Mouse (Mus musculus): ENCODE results near the gene Sct. TPM values are rescaled to one million over a fixed set of nuclear protein-coding genes. Genes with fewer than 3 reads are reported as not detected.
A peak's percentile ranks its signal among the peaks of the same experiment; 100 is the strongest.

The Sct gene
- total and polyA plus RNA-seq, 3 experiments = 0.49 TPM; not detected in 2

DNA sequence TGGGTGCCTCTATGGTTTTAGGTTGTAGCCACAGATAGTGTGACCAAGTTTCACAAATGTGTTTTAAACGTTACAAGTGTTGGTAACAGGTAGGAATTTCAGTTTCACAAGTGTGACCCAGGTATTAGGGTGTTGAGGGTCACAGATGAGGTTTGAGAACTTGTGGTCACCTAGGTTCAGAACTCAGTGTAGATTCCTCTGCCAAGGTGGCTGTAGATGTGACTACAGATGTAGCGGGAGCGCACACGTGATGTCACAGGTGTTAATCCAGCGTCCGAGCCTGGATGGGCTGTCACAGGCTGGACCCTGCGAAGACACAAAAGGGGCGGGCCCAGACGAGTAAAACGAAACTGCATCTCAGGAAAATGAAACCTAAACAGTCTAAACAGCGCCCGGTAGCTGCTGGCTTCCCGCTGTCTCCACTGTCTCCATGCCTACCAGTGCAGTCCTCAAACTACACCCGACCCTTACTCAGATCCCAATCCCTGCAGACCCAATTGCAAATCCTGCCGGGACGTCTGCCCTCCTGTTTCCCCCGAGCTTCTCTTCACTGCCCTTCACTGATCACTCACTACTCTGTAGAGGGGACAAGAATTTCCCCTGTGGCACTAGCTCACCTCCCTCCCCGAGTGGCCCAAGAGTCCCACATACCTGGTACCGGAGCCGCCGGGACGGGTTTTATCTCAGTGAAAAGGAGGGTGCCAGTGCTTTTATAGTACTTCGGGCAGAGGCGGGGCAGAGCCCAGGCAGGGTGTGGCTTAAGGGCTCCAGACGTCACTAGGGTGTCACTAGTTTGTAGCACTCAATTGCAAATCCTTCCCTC, 13.0 kb downstream of the Sct start, which contains the start of gene Irf7 (continued):
- TF ChIP-seq MAX (IDR thresholded peaks at IDR 0.05; ENCODE audit: low read length) (peak; percentile 87; the same call in 1 of the 2 replicates), USF1 (IDR thresholded peaks at IDR 0.05; ENCODE audit: low read depth, low read length) (peak; percentile 64)

DNA sequence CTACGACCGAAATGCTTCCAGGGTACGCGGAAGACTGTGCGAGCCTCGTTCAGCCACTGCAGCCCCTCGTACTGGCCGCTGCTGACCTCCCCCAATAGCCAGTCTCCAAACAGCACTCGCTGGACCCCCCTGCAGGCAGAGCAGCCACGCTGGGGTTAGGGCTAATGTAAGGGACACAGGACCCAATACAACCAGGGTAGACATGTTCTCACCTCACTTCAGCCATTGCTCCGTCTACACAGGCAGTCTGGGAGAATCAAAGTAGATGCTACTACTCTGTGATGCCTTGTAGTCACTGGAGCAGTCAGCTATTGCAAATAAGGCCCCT, 13.6 kb downstream of the Sct start:
- peak overlapping the region; percentile 80 for H3K27ac ChIP-seq (ENCODE audit: insufficient read depth, low read depth)
- peak overlapping the region; percentile 63 to 83 (median 68) for H3K4me3 ChIP-seq (replicated peaks in 1 of 3; ENCODE audit: low read depth in 2 of 3, low read length in 2 of 3, poor library complexity in 1 of 3)
- H3K27me3 ChIP-seq (replicated peaks) = no peaks in the 10 kb centered on the region
- H3K9me3 ChIP-seq (replicated peaks; ENCODE audit: low read length) = no peaks in the 10 kb centered on the region
- DNase-seq (ENCODE audit: extremely low read depth) = no peak
- peak overlapping the region; percentile 58 for H3K4me2 ChIP-seq (ENCODE audit: insufficient read depth, low read depth, poor library complexity, severe bottlenecking)
- in situ Hi-C loops (cut with MboI; ENCODE audit: low pct_ligation_motif_present, low pct_unique_long_range_greater_than_20kb, low sequenced_read_pairs) = loop anchor here (10.0 kb wide), 1 partner anchor 99 kb away; no protein-coding TSS in a partner anchor
- peaks cover 42 to 56% of the 10 kb centered on the region in 2 experiments for H3K36me3 ChIP-seq (replicated peaks in 1 of 2; ENCODE audit: control insufficient read depth in 1 of 2, insufficient read depth in 1 of 2, low read length in 1 of 2)
- no peak for TF ChIP-seq ZC3H11A (IDR thresholded peaks at IDR 0.05; ENCODE audit: low read depth, low read length)
- no peak for TF ChIP-seq HCFC1 (IDR thresholded peaks at IDR 0.05; ENCODE audit: low read depth, low read length)
- TF ChIP-seq JUN (IDR thresholded peaks at IDR 0.05; ENCODE audit: insufficient read depth, low read depth, low read length) = no peak
- TF ChIP-seq CHD2 (IDR thresholded peaks at IDR 0.05; ENCODE audit: low read length) = peak; percentile 20; the same call in 1 of the 2 replicates
- 0 out of 2 replicates have a peak, but pooled peaks have one; percentile 6 for TF ChIP-seq MAZ (IDR thresholded peaks at IDR 0.05; ENCODE audit: low read depth, low read length)
- no peak for TF ChIP-seq ZNF384 (IDR thresholded peaks at IDR 0.05; ENCODE audit: low read depth, low read length)
- TF ChIP-seq MEF2A (IDR thresholded peaks at IDR 0.05; ENCODE audit: borderline replicate concordance, low read depth, low read length) = 0 out of 2 replicates have a peak, but pooled peaks have one; percentile 1
- TF ChIP-seq SIN3A (IDR thresholded peaks at IDR 0.05; ENCODE audit: low read length) = no peak; the same call in 1 of the 2 replicates
- no peak for TF ChIP-seq KAT2A (IDR thresholded peaks at IDR 0.05; ENCODE audit: insufficient replicate concordance, low read length)
- TF ChIP-seq BHLHE40 (IDR thresholded peaks at IDR 0.05; ENCODE audit: low read depth, low read length) = no peak
- no peak for TF ChIP-seq MYC (IDR thresholded peaks at IDR 0.05; ENCODE audit: low read depth, low read length)
- 0 out of 2 replicates have a peak, but pooled peaks have one; percentile 31 for TF ChIP-seq MXI1 (IDR thresholded peaks at IDR 0.05; ENCODE audit: low read depth, low read length)
- TF ChIP-seq ETS1 (conservative IDR thresholded peaks at IDR 0.05; ENCODE audit: low read depth, low read length) = no peak
- no peak for TF ChIP-seq TCF12 (IDR thresholded peaks at IDR 0.05; ENCODE audit: low read depth, low read length)
- TF ChIP-seq ZKSCAN1 (IDR thresholded peaks at IDR 0.05; ENCODE audit: borderline replicate concordance, low read depth, low read length) = no peak
- dilution Hi-C loops (cut with MboI; ENCODE audit: extremely low pct_ligation_motif_present, extremely low pct_unique_long_range_greater_than_20kb, low sequenced_read_pairs) = no loop called here
- H3K4me1 ChIP-seq (ENCODE audit: control insufficient read depth in 1 of 2, insufficient read depth in 2 of 2) = peaks cover 14 to 27% of the 10 kb centered on the region in 2 experiments
- H3K9ac ChIP-seq (ENCODE audit: insufficient read depth, low read depth) = 0 out of 2 replicates have a peak overlapping the region, but pooled peaks have one; percentile 12
- H3K79me2 ChIP-seq (replicated peaks; ENCODE audit: control insufficient read depth, extremely low read depth, insufficient read depth, poor library complexity, severe bottlenecking) = no peaks in the 10 kb centered on the region
